Mouse (Mus musculus) T-cell, adult 66 days (primary cell): ENCODE measurements around the gene Fdxr. TPM values are rescaled to one million over a fixed set of nuclear protein-coding genes. Genes with fewer than 3 reads are reported as not detected.

Experiments
- total RNA-seq, 2 experiments: library from RNA; stranded (reverse); gene quantifications; 3 replicates in 1 of 2; 4 replicates in 1 of 2; pipeline ENCODE4 v1.2.4; 2023

The Fdxr gene
- 10 to 100 TPM; 22.5 to 25.4 TPM for total RNA-seq

DNA sequence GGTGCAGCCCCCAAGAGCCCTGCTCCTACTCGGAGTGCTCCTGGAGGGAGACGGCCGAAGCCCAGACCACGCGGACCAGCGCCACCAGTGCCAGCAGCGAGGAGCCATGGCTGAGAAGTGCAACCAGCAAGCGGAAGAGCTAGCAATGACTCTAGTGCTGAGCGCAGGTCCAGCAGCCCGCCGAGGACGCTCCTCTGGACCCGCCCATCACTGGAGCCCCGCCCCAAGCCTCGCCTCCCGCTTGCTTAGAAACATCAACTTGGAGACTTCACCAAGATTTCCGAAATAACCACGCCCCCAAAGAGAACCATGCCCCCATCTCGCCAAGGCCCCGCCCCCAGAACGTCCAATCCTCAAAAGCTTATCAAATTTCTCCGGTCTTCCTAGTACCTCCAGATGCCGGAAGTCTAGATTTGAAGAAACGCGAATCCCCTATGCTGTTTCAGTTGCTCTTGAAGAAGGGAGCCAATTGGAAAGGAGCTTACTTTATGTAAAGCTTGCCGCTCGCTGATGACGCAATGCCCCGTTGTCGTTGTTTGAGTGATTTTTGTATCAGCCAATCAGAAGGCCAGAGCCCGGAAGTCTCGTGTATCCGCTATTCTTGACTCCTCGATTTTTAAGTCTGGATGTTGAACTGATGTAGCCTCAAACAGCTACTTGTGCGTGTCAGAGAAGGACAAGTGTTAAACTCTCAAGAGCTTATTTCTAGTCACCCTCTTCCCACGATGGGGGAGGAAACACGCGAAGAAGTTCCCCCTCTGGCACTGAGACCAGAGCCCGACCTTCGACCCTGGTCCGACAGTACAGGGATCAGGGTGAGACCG, at the start of gene Fdxr:
Gene Fdxr (minus strand): TSS at position 271 of the 824 bp plus-strand sequence.

GRCm38 (mm10) chr11:115321906-115322693, 45.2 kb upstream of the Fdxr start, which contains the start of gene Ush1g:
Gene Ush1g, minus strand, starts transcription at chr11:115322041.

GRCm38 (mm10) chr11:115306863-115307262, 30.0 kb upstream of the Fdxr start, which contains the start of gene Otop2:
Gene Otop2, plus strand, starts transcription at chr11:115307163.

GRCm38 (mm10) chr11:115297214-115297826, 20.5 kb upstream of the Fdxr start, which contains the start of gene Fads6:
Gene Fads6, minus strand, starts transcription at chr11:115297663.

GRCm38 (mm10) chr11:115267061-115267883, 9.6 kb downstream of the Fdxr start, which contains the start of gene Grin2c:
Gene Grin2c, minus strand, starts transcription at chr11:115267243.

Other genes starting within 250 kb of the Fdxr start
- 1 to 10 TPM in 1 of 2 experiments, not detected in 1; 1.0 TPM for gene Cd300ld5, start 239.3 kb downstream of the Fdxr start, total RNA-seq
- 1 to 10 TPM in 1 of 2 experiments, not detected in 1; 1.0 TPM for gene Cd300ld3, start 228.6 kb downstream of the Fdxr start, total RNA-seq
- gene Cd300e, start 214.9 kb downstream of the Fdxr start, total RNA-seq: under 1 TPM in 1 of 2 experiments, not detected in 1; 0.93 TPM
- 10 to 100 TPM; 44.7 to 51.2 TPM for gene Rab37, start 185.6 kb downstream of the Fdxr start, total RNA-seq
- 1 to 10 TPM in 1 of 2 experiments, under 1 TPM in 1; 0.68 to 1.0 TPM for gene Cd300lf, start 143.1 kb downstream of the Fdxr start, total RNA-seq
- 100 to 1,000 TPM; 207 to 214 TPM for gene Slc9a3r1, start 113.7 kb downstream of the Fdxr start, total RNA-seq
- gene Tmem104, start 89.6 kb downstream of the Fdxr start, total RNA-seq: 10 to 100 TPM; 15.5 to 25.2 TPM
- 1 to 10 TPM; 5.2 to 5.5 TPM for gene Nat9, start 89.2 kb downstream of the Fdxr start, total RNA-seq
- gene Grin2c, start 9.8 kb downstream of the Fdxr start, total RNA-seq: not detected
- gene Fads6, start 20.6 kb upstream of the Fdxr start, total RNA-seq: 1 to 10 TPM; 1.1 to 1.2 TPM
- gene Otop2, start 30.1 kb upstream of the Fdxr start, total RNA-seq: not detected
- not detected for gene Ush1g, start 45.0 kb upstream of the Fdxr start, total RNA-seq
- gene Otop3, start 57.7 kb upstream of the Fdxr start, total RNA-seq: not detected
- gene Hid1, start 90.7 kb upstream of the Fdxr start, total RNA-seq: 10 to 100 TPM; 47.2 to 49.2 TPM
- 1 to 10 TPM; 2.1 to 3.1 TPM for gene Cdr2l, start 104.9 kb upstream of the Fdxr start, total RNA-seq
- gene Mrpl58, start 126.7 kb upstream of the Fdxr start, total RNA-seq: 100 to 1,000 TPM; 120 to 151 TPM
- gene Atp5h, start 142.9 kb upstream of the Fdxr start, total RNA-seq: 100 to 1,000 TPM; 236 to 252 TPM
- gene Kctd2, start 143.1 kb upstream of the Fdxr start, total RNA-seq: 10 to 100 TPM; 61.5 TPM
- gene Trim80, start 163.5 kb upstream of the Fdxr start, total RNA-seq: not detected
- 10 to 100 TPM; 23.8 to 32.4 TPM for gene Slc16a5, start 185.4 kb upstream of the Fdxr start, total RNA-seq
- 10 to 100 TPM; 37.1 to 43.6 TPM for gene Armc7, start 198.6 kb upstream of the Fdxr start, total RNA-seq
- 100 to 1,000 TPM; 134 to 141 TPM for gene Nt5c, start 214.8 kb upstream of the Fdxr start, total RNA-seq
- gene Jpt1, start 237.3 kb upstream of the Fdxr start, total RNA-seq: 100 to 1,000 TPM; 208 to 231 TPM